Mouse (Mus musculus): ENCODE data around the gene Ncoa3. TPM values are rescaled to one million over a fixed set of nuclear protein-coding genes. Genes with fewer than 3 reads are reported as not detected.

Ncoa3 gene
- polyA plus RNA-seq, 2 experiments, result 17.8 to 25.5 TPM

DNA sequence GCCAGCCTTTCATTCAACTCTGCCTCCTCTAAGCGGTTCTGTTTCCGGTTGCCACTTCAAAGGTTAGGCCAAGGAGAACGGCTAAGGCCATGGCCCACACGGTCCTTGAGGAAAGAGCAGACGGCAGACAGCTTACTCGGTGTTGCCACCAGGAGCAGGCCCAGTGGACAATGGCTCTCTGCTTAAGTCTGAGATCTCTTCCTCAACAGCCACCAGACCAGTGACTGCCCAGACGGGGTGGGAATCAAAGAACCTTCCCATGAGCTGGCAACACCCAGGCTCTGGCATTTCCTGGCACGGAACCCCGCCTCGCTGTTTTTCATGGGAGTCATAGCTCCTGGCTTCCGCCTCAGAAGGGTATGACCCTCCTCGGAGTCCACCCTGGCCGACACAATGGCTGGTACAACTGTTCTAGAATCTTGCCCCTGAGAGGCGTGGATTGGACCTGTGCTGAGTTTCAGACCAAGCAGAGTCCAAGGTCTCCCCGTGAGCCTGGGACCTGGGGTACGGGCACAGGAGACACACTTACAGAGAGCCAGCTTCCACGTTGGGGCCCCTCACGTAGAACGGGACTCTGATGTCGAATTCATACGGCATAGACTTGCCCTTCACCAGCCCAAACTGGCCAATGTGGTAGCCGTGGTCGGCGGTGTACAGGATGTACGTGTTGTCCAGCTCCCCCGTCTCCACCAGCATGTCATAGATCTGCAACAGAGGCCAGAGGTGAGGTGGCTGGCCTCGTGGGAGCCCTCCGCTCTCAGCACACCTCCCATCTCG is 94.2 kb downstream of the Ncoa3 start:
- Histone ChIP-seq H3K4me2 (replicated peaks; ENCODE audit: low read depth, low read length, severe bottlenecking) (no peak overlapping the region), H3K4me3 (replicated peaks; ENCODE audit: low read length) (no peak overlapping the region), H3K36me3 (ENCODE audit: control insufficient read depth, insufficient read depth, low read length) (peaks cover 86% of the 10 kb centered on the region), H3K9ac (ENCODE audit: low read depth, low read length, severe bottlenecking) (no peak overlapping the region), H3K27ac (replicated peaks; ENCODE audit: low read depth, low read length) (no peak overlapping the region), H3K9me3 (ENCODE audit: control insufficient read depth, low read length) (no peaks in the 10 kb centered on the region), H3K27me3 (ENCODE audit: control insufficient read depth, insufficient read depth, low read length) (no peaks in the 10 kb centered on the region), H3K4me1 (ENCODE audit: control insufficient read depth, insufficient read depth, low read length) (peaks cover 6% of the 10 kb centered on the region; the same call in 1 of the 2 replicates)
- no peak for ATAC-seq (ENCODE audit: low FRiP score, low read depth)
- no peak for TF ChIP-seq POLR2A (IDR thresholded peaks at IDR 0.05; ENCODE audit: borderline replicate concordance, extremely low read depth, insufficient read depth, insufficient read length)
- 87% methylated on average over 29 of the region's 29 CpGs for WGBS
- DNase-seq (ENCODE audit: low spot score), result no peak

DNA sequence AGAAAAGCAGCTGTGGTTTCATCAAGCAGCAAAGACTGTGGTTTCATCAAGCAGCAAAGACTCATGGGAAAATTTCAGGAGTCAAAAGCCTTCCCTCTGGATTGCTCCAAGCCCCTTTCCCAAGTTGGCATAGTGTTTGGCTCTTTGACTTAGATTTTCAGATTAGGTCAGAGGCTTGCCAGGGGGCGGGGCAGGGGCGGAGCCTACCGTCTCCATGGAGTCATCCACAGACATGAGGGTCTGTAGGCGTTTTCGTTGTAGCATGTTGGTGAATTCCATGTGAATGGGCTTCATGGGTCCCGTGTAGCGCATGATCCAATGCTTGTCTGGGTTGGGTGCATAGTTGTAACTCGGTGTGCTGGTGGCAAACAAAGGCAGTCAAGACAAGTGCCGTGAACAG is 96.6 kb downstream of the Ncoa3 start:
- no peak for TF ChIP-seq POLR2A (IDR thresholded peaks at IDR 0.05; ENCODE audit: borderline replicate concordance, extremely low read depth, insufficient read depth, insufficient read length)
- no peak for DNase-seq (ENCODE audit: low spot score)
- 89% methylated on average over 9 of the region's 9 CpGs for WGBS
- H3K27ac ChIP-seq (replicated peaks; ENCODE audit: low read depth, low read length), result no peak overlapping the region
- H3K4me2 ChIP-seq (replicated peaks; ENCODE audit: low read depth, low read length, severe bottlenecking), result no peak overlapping the region
- no peak overlapping the region for H3K9ac ChIP-seq (ENCODE audit: low read depth, low read length, severe bottlenecking)
- H3K9me3 ChIP-seq (ENCODE audit: control insufficient read depth, low read length), result no peaks in the 10 kb centered on the region
- H3K4me1 ChIP-seq (ENCODE audit: control insufficient read depth, insufficient read depth, low read length), result peaks cover 6% of the 10 kb centered on the region; the same call in 1 of the 2 replicates
- H3K27me3 ChIP-seq (ENCODE audit: control insufficient read depth, insufficient read depth, low read length), result no peaks in the 10 kb centered on the region
- no peak overlapping the region for H3K4me3 ChIP-seq (replicated peaks; ENCODE audit: low read length)
- ATAC-seq (ENCODE audit: low FRiP score, low read depth), result no peak
- peaks cover 87% of the 10 kb centered on the region for H3K36me3 ChIP-seq (ENCODE audit: control insufficient read depth, insufficient read depth, low read length)

DNA sequence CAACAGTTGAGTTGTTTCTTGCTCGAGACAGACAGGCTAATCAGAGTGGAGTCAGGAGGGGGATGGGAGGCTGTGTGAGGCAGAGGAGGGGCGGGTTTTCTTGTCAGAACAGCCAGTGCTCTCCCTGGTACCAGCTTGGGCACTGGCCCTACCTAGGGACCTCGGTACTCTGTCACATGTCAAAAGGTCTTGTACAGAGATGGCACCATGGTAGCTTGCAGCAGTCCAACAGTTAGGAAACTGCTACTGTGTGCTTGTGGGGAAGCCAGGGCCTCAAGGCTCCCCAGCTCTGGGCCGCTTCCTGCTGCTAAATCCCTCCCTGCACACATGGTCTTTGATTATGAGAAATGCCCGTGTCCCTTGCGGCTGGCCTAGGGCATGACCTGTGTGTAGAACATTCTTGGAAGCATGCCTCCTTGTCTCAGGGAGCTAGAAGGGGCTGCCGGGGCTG is 97.7 kb downstream of the Ncoa3 start:
- Histone ChIP-seq H3K36me3 (ENCODE audit: control insufficient read depth, insufficient read depth, low read length) (peaks cover 92% of the 10 kb centered on the region), H3K9ac (ENCODE audit: low read depth, low read length, severe bottlenecking) (no peak overlapping the region), H3K4me2 (replicated peaks; ENCODE audit: low read depth, low read length, severe bottlenecking) (no peak overlapping the region), H3K27ac (replicated peaks; ENCODE audit: low read depth, low read length) (no peak overlapping the region), H3K4me3 (replicated peaks; ENCODE audit: low read length) (no peak overlapping the region), H3K4me1 (ENCODE audit: control insufficient read depth, insufficient read depth, low read length) (peaks cover 6% of the 10 kb centered on the region; the same call in 1 of the 2 replicates), H3K9me3 (ENCODE audit: control insufficient read depth, low read length) (no peaks in the 10 kb centered on the region), H3K27me3 (ENCODE audit: control insufficient read depth, insufficient read depth, low read length) (no peaks in the 10 kb centered on the region)
- TF ChIP-seq POLR2A (IDR thresholded peaks at IDR 0.05; ENCODE audit: borderline replicate concordance, extremely low read depth, insufficient read depth, insufficient read length), result no peak
- ATAC-seq (ENCODE audit: low FRiP score, low read depth), result no peak
- 37% methylated on average over 7 of the region's 7 CpGs for WGBS
- DNase-seq (ENCODE audit: low spot score), result no peak

DNA sequence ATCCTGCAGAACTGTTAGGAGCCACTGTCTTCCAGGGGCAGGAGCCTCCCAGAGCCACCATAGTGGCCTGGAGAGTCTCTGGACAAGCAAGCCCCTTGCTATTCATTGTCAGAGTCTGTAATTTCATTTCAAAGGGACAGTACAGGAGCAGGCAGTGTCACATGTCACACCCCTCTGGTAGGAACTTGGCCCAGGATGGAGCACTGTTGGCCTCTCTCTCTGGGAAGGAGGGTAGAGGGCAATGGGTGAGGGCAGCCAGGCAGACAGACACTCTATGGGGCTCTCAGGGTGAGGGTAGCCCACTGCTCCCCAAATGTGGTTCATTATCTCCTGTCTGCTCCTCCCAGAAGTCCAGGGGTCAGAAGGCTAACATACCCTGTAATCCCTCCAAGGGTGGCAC is 99.2 kb downstream of the Ncoa3 start:
- peaks cover 88% of the 10 kb centered on the region for H3K36me3 ChIP-seq (ENCODE audit: control insufficient read depth, insufficient read depth, low read length)

DNA sequence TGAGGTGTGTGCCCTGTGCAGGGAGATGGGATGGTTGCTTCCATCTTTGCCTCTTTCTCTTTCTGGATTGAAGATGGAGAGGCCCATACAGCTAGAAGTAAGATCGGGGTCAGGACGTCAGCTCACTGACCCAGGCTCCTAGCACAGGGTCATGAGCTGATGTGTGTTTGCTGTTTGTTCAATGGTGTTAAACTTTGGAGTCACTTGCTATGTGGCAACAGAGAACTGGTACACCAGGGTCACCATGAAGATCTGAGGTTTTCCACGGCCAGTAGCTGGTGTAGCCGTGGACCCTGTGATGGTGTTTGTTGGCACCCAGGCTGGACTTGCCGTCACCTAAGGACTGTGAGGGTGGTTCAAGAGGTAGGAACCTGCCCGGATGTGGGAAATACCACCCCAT is 100.0 kb downstream of the Ncoa3 start:
- 89% methylated on average over 6 of the region's 6 CpGs for WGBS

More for the DNA sequence above, 99.2 kb downstream of the Ncoa3 start:
- no peak overlapping the region for H3K9ac ChIP-seq (ENCODE audit: low read depth, low read length, severe bottlenecking)
- no peaks in the 10 kb centered on the region for H3K27me3 ChIP-seq (ENCODE audit: control insufficient read depth, insufficient read depth, low read length)
- TF ChIP-seq POLR2A (IDR thresholded peaks at IDR 0.05; ENCODE audit: borderline replicate concordance, extremely low read depth, insufficient read depth, insufficient read length), result no peak
- no peak for ATAC-seq (ENCODE audit: low FRiP score, low read depth)
- H3K4me3 ChIP-seq (replicated peaks; ENCODE audit: low read length), result no peak overlapping the region
- H3K4me2 ChIP-seq (replicated peaks; ENCODE audit: low read depth, low read length, severe bottlenecking), result no peak overlapping the region
- H3K4me1 ChIP-seq (ENCODE audit: control insufficient read depth, insufficient read depth, low read length), result peaks cover 6% of the 10 kb centered on the region; the same call in 1 of the 2 replicates
- H3K27ac ChIP-seq (replicated peaks; ENCODE audit: low read depth, low read length), result no peak overlapping the region
- H3K9me3 ChIP-seq (ENCODE audit: control insufficient read depth, low read length), result no peaks in the 10 kb centered on the region
- no peak for DNase-seq (ENCODE audit: low spot score)

More for the DNA sequence above, 100.0 kb downstream of the Ncoa3 start:
- Histone ChIP-seq H3K9ac (ENCODE audit: low read depth, low read length, severe bottlenecking) (no peak overlapping the region), H3K27me3 (ENCODE audit: control insufficient read depth, insufficient read depth, low read length) (no peaks in the 10 kb centered on the region), H3K9me3 (ENCODE audit: control insufficient read depth, low read length) (no peaks in the 10 kb centered on the region), H3K36me3 (ENCODE audit: control insufficient read depth, insufficient read depth, low read length) (peaks cover 89% of the 10 kb centered on the region), H3K4me1 (ENCODE audit: control insufficient read depth, insufficient read depth, low read length) (peaks cover 6% of the 10 kb centered on the region; the same call in 1 of the 2 replicates), H3K27ac (replicated peaks; ENCODE audit: low read depth, low read length) (no peak overlapping the region), H3K4me2 (replicated peaks; ENCODE audit: low read depth, low read length, severe bottlenecking) (no peak overlapping the region), H3K4me3 (replicated peaks; ENCODE audit: low read length) (no peak overlapping the region)
- DNase-seq (ENCODE audit: low spot score) (no peak), ATAC-seq (ENCODE audit: low FRiP score, low read depth) (no peak)
- no peak for TF ChIP-seq POLR2A (IDR thresholded peaks at IDR 0.05; ENCODE audit: borderline replicate concordance, extremely low read depth, insufficient read depth, insufficient read length)

Data from limb, embryonic 14.5 days (tissue).